In genomic region chr16:10768821-10769220, GRCm38 (mm10) we compare ENCODE assay signal across 16 mouse cellular contexts. TPM values are rescaled to one million over a fixed set of nuclear protein-coding genes. Genes with fewer than 3 reads are reported as not detected.
A peak's percentile ranks its signal among the peaks of the same experiment; 100 is the strongest.
DNase-seq lines count a peak whose midpoint lies in the region; ATAC-seq and TF ChIP-seq lines count a peak whose summit lies in the region.
"Had no signal": no experiment of that assay in that cellular context is flagged by ENCODE, and none has a peak within 500 bp of the region (broad histone marks: within the 10 kb centered on the region; RNA-seq: fewer than 3 reads in every experiment).

No protein-coding gene starts in this region.

- no peak overlapping the region for H3K4me3 ChIP-seq in kidney, adult 2 months (ENCODE audit: insufficient read depth, low read depth, low read length)
- H3K4me3 ChIP-seq in liver, embryonic 16.5 days (ENCODE audit: low read depth, low read length) = no peak overlapping the region
- no peak overlapping the region for H3K4me3 ChIP-seq in hindbrain, embryonic 14.5 days (replicated peaks; ENCODE audit: low read length)
- H3K4me3 ChIP-seq in layer of hippocampus, adult 2 months = no peak overlapping the region
- H3K4me3 ChIP-seq: forebrain, embryonic 15.5 days had no signal

- H3K4me2 ChIP-seq in liver, embryonic 16.5 days (ENCODE audit: low read depth, low read length) = no peak overlapping the region
- H3K4me2 ChIP-seq in hindbrain, embryonic 14.5 days (replicated peaks) = no peak overlapping the region
- H3K4me2 ChIP-seq: forebrain, embryonic 15.5 days had no signal

- TF ChIP-seq POLR2A in kidney, adult 2 months (IDR thresholded peaks at IDR 0.05; ENCODE audit: low read depth, low read length) = no peak

- H3K9ac ChIP-seq in liver, embryonic 16.5 days (ENCODE audit: low read depth, low read length) = no peak overlapping the region
- H3K9ac ChIP-seq in hindbrain, embryonic 14.5 days = no peak overlapping the region
- H3K9ac ChIP-seq: forebrain, embryonic 15.5 days had no signal

- no peaks in the 10 kb centered on the region for H3K4me1 ChIP-seq in kidney, adult 2 months (ENCODE audit: control insufficient read depth, insufficient read depth, low read length)
- no peaks in the 10 kb centered on the region; the same call in 1 of the 2 replicates for H3K4me1 ChIP-seq in liver, embryonic 16.5 days (ENCODE audit: control insufficient read depth, low read depth, low read length)
- H3K4me1 ChIP-seq in hindbrain, embryonic 14.5 days (replicated peaks; ENCODE audit: control insufficient read depth, insufficient read depth, low read length) = no peaks in the 10 kb centered on the region
- H3K4me1 ChIP-seq: forebrain, embryonic 15.5 days had no signal

- no peaks in the 10 kb centered on the region for H3K9me3 ChIP-seq in liver, embryonic 16.5 days (replicated peaks; ENCODE audit: control insufficient read depth, low read length)
- H3K9me3 ChIP-seq in hindbrain, embryonic 14.5 days (ENCODE audit: control insufficient read depth, low read length) = no peaks in the 10 kb centered on the region
- H3K9me3 ChIP-seq: forebrain, embryonic 15.5 days had no signal

- TF ChIP-seq CTCF in kidney, adult 2 months (conservative IDR thresholded peaks at IDR 0.05; ENCODE audit: insufficient read depth, insufficient read length, low read depth, low read length) = no peak
- no peak for TF ChIP-seq CTCF in layer of hippocampus, adult 2 months (conservative IDR thresholded peaks at IDR 0.05)

- WGBS in kidney, adult 2 months = 44% methylated on average over 9 of the region's 9 CpGs
- 17% methylated on average over 9 of the region's 9 CpGs for WGBS in liver, embryonic 16.5 days (ENCODE audit: insufficient replicate concordance)
- WGBS in hindbrain, embryonic 14.5 days = 68% methylated on average over 9 of the region's 9 CpGs

- no peaks in the 10 kb centered on the region for H3K27me3 ChIP-seq in kidney, adult 2 months (replicated peaks; ENCODE audit: control insufficient read depth, insufficient read depth, low read length)
- no peaks in the 10 kb centered on the region; the same call in 1 of the 2 replicates for H3K27me3 ChIP-seq in liver, embryonic 16.5 days (ENCODE audit: control insufficient read depth, insufficient read depth, low read depth, low read length)
- H3K27me3 ChIP-seq in hindbrain, embryonic 14.5 days (ENCODE audit: control insufficient read depth, insufficient read depth, low read length) = no peaks in the 10 kb centered on the region; the same call in 1 of the 2 replicates
- H3K27me3 ChIP-seq: forebrain, embryonic 15.5 days had no signal

- no peak overlapping the region for H3K27ac ChIP-seq in kidney, adult 2 months (ENCODE audit: insufficient read depth, low read depth, low read length)
- H3K27ac ChIP-seq in liver, embryonic 16.5 days (ENCODE audit: low read length) = no peak overlapping the region
- H3K27ac ChIP-seq in hindbrain, embryonic 14.5 days = no peak overlapping the region
- no peak overlapping the region for H3K27ac ChIP-seq in layer of hippocampus, adult 2 months
- H3K27ac ChIP-seq: forebrain, embryonic 15.5 days; hindbrain, postnatal 0 days had no signal

- peak; percentile 14 for DNase-seq in kidney, adult 2 months
- no peak for DNase-seq in kidney, postnatal 14 days
- peak; percentile 36 for DNase-seq in thymus, postnatal 25 days
- DNase-seq in thymus, postnatal 10 days (ENCODE audit: low spot score in 2 of 2) = no peak
- DNase-seq in hindbrain, embryonic 14.5 days (ENCODE audit: low spot score) = no peak
- no peak for DNase-seq in MN1 (ENCODE audit: low spot score)
- DNase-seq in layer of hippocampus, adult 2 months (ENCODE audit: low spot score in 2 of 2) = no peak
- DNase-seq: cerebellum, postnatal 14 days; gastrocnemius, postnatal 36 days; kidney, postnatal 4 days had no signal

- peak; percentile 19; the same call in 1 of the 2 replicates for ATAC-seq in liver, embryonic 16.5 days (ENCODE audit: low read depth)
- no peak for ATAC-seq in hindbrain, embryonic 14.5 days (ENCODE audit: low FRiP score)
- ATAC-seq: forebrain, embryonic 15.5 days; hindbrain, postnatal 0 days had no signal

- H3K36me3 ChIP-seq in kidney, adult 2 months (ENCODE audit: control insufficient read depth, insufficient read depth, low read length) = no peaks in the 10 kb centered on the region
- H3K36me3 ChIP-seq in liver, embryonic 16.5 days (ENCODE audit: control insufficient read depth, insufficient read depth) = no peaks in the 10 kb centered on the region
- no peaks in the 10 kb centered on the region for H3K36me3 ChIP-seq in hindbrain, embryonic 14.5 days (replicated peaks; ENCODE audit: control insufficient read depth, insufficient read depth)
- H3K36me3 ChIP-seq: forebrain, embryonic 15.5 days had no signal

RNA-seq across cellular contexts. Expression of gene Socs1, which starts 16.5 kb away (rescaled TPM):
- polyA plus RNA-seq in kidney, adult 2 months (2012; rRNA removed) = 1.8 and 2.7 TPM in 2 replicates
- polyA plus RNA-seq in liver, embryonic 16.5 days (2015; fragmentation: Nextera tagmentation; extraction: Ambion mirVana) = 0.72 and 0.77 TPM in 2 replicates
- 3.7 and 4.6 TPM in 2 replicates for polyA plus RNA-seq in hindbrain, embryonic 14.5 days (2014; fragmentation: Nextera tagmentation; extraction: Ambion mirVana)
- under 1 TPM; 0.59 to 0.97 TPM for total RNA-seq in layer of hippocampus, adult 2 months (2021)

RNA-seq across cellular contexts. Expression of gene Tnp2, which starts 19.6 kb away (rescaled TPM):
- 3.7 and 8.9 TPM in 2 replicates for polyA plus RNA-seq in kidney, adult 2 months (2012; rRNA removed)
- not detected in 2 replicates for polyA plus RNA-seq in liver, embryonic 16.5 days (2015; fragmentation: Nextera tagmentation; extraction: Ambion mirVana)
- not detected in 2 replicates for polyA plus RNA-seq in hindbrain, embryonic 14.5 days (2014; fragmentation: Nextera tagmentation; extraction: Ambion mirVana)
- not detected for total RNA-seq in layer of hippocampus, adult 2 months (2021)
- total RNA-seq: hindbrain, postnatal 0 days; left cerebral cortex, postnatal 25 days; megakaryocyte-erythroid progenitor cell, adult 5-6 weeks had no signal
- polyA plus RNA-seq: forebrain, embryonic 15.5 days; hindbrain, postnatal 0 days had no signal

RNA-seq across cellular contexts. Expression of gene Prm3, which starts 21.9 kb away (rescaled TPM):
- not detected in 2 replicates for polyA plus RNA-seq in kidney, adult 2 months (2012; rRNA removed)
- not detected in 2 replicates for polyA plus RNA-seq in liver, embryonic 16.5 days (2015; fragmentation: Nextera tagmentation; extraction: Ambion mirVana)
- not detected in 2 replicates for polyA plus RNA-seq in hindbrain, embryonic 14.5 days (2014; fragmentation: Nextera tagmentation; extraction: Ambion mirVana)
- total RNA-seq in layer of hippocampus, adult 2 months (2021) = not detected
- total RNA-seq: gastrocnemius, postnatal 36 days; hindbrain, postnatal 0 days; left cerebral cortex, postnatal 25 days; megakaryocyte-erythroid progenitor cell, adult 5-6 weeks had no signal
- polyA plus RNA-seq: forebrain, embryonic 15.5 days; heart, embryonic 16.5 days; hindbrain, postnatal 0 days had no signal

RNA-seq across cellular contexts. Expression of gene Prm2, which starts 27.1 kb away (rescaled TPM):
- 1.8 and 5.4 TPM in 2 replicates for polyA plus RNA-seq in kidney, adult 2 months (2012; rRNA removed)
- not detected in 2 replicates for polyA plus RNA-seq in liver, embryonic 16.5 days (2015; fragmentation: Nextera tagmentation; extraction: Ambion mirVana)
- not detected in 2 replicates for polyA plus RNA-seq in hindbrain, embryonic 14.5 days (2014; fragmentation: Nextera tagmentation; extraction: Ambion mirVana)
- not detected for total RNA-seq in layer of hippocampus, adult 2 months (2021)
- total RNA-seq: gastrocnemius, postnatal 36 days; hindbrain, postnatal 0 days; left cerebral cortex, postnatal 25 days; megakaryocyte-erythroid progenitor cell, adult 5-6 weeks had no signal
- polyA plus RNA-seq: forebrain, embryonic 15.5 days; heart, embryonic 16.5 days; hindbrain, postnatal 0 days had no signal

RNA-seq across cellular contexts. Expression of gene Prm1, which starts 36.8 kb away (rescaled TPM):
- 1.8 and 4.0 TPM in 2 replicates for polyA plus RNA-seq in kidney, adult 2 months (2012; rRNA removed)
- polyA plus RNA-seq in liver, embryonic 16.5 days (2015; fragmentation: Nextera tagmentation; extraction: Ambion mirVana) = not detected in 2 replicates
- 0.96 TPM in 1 of 2 replicates, not detected in the other for polyA plus RNA-seq in hindbrain, embryonic 14.5 days (2014; fragmentation: Nextera tagmentation; extraction: Ambion mirVana)
- total RNA-seq in layer of hippocampus, adult 2 months (2021) = not detected
- total RNA-seq: gastrocnemius, postnatal 36 days; hindbrain, postnatal 0 days; left cerebral cortex, postnatal 25 days; megakaryocyte-erythroid progenitor cell, adult 5-6 weeks had no signal
- polyA plus RNA-seq: forebrain, embryonic 15.5 days had no signal

Comparison
In these comparisons a context has a peak if more than half of its experiments do, and no peak if none do; other contexts are left out.
1. DNase-seq: peak in kidney, adult 2 months (single experiment) and thymus, postnatal 25 days (single experiment); none in kidney, postnatal 14 days (single experiment), thymus, postnatal 10 days (0 of 2), hindbrain, embryonic 14.5 days (single experiment), MN1 (single experiment) and layer of hippocampus, adult 2 months (0 of 2).